Mouse (Mus musculus) lung, adult 2 months (tissue): ENCODE results near the gene Gpr27. TPM values are rescaled to one million over a fixed set of nuclear protein-coding genes. Genes with fewer than 3 reads are reported as not detected.

Experiments
- DNase-seq: peaks from one replicate; pipeline ENCODE4 v3.0.0; 2022
- H3K4me1 ChIP-seq: fragments of 200-500 bp; 2 replicates; pipeline ENCODE4 v1.6.1; 2011; ENCODE audit warnings: low read length; ENCODE audit not compliant: control insufficient read depth, insufficient read depth
- H3K4me3 ChIP-seq: fragments of 200-500 bp; replicated peaks from 2 replicates; pipeline ENCODE3; 2011; ENCODE audit warnings: low read depth, mild to moderate bottlenecking, control low read depth, low read length; ENCODE audit errors: extremely low read depth
- CTCF ChIP-seq: fragments of 200-500 bp; IDR thresholded peaks from 2 replicates; pipeline ENCODE4 v1.5.1; 2011; ENCODE audit warnings: mild to moderate bottlenecking, low read length, control low read depth; ENCODE audit not compliant: insufficient read depth
- POLR2A ChIP-seq: fragments of 200-500 bp; IDR thresholded peaks from 2 replicates; pipeline ENCODE4 v1.6.1; 2011; ENCODE audit warnings: low read depth, mild to moderate bottlenecking, control low read depth, low read length, borderline replicate concordance; ENCODE audit errors: extremely low read depth
- WGBS: fragments of 180-500 bp; shearing (Covaris S2); methylation state at CpG from one replicate; pipeline ENCODE4 v1.1.7; 2018; 5-methylcytosine and 5-hydroxymethylcytosine counted together
- polyA plus RNA-seq: library from polyadenylated mRNA; depleted of rRNA; stranded (reverse); fragments of >200 nt; gene quantifications from 2 replicates; pipeline ENCODE4 v1.2.3, GENCODE M21; 2012

Gpr27 gene
- polyA plus RNA-seq, 1 experiment = 3.0 TPM

- Histone ChIP-seq H3K4me1 (peaks cover 5% of the 10 kb centered on the region; the same call in 1 of the 2 replicates), H3K4me3 (no peak overlapping the region)
- DNase-seq = no peak
- TF ChIP-seq CTCF = no peak
- no peak for TF ChIP-seq POLR2A
- WGBS = 35% methylated on average over 3 of the region's 3 CpGs
Measured at GRCm38 (mm10) chr6:99660443-99660842, 32.0 kb upstream of the Gpr27 start.

DNA sequence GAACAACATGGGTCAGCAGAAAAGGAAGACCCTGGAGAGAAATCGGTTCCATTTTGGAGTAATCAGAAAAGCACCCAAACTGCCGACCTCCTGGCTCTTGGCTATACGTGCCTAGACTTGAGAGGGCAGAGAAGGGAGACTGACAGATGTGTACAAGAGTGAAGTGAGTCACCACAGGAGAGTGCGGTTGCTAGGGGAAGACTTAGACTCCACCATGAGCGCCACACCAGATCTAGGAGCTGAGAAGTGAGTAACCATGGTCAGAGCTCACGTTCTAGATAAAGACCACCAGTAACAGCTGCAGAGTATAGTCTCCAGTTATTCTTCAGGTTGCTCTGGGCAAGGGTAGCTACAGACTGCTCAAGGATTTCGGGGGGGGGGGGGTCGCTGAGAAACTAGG lies 29.2 kb upstream of the Gpr27 start:
- Histone ChIP-seq H3K4me1 (peaks cover 3% of the 10 kb centered on the region), H3K4me3 (no peak overlapping the region)
- DNase-seq = no peak
- no peak for TF ChIP-seq POLR2A
- no peak for TF ChIP-seq CTCF
- 79% methylated on average over 8 of the region's 8 CpGs for WGBS

DNA sequence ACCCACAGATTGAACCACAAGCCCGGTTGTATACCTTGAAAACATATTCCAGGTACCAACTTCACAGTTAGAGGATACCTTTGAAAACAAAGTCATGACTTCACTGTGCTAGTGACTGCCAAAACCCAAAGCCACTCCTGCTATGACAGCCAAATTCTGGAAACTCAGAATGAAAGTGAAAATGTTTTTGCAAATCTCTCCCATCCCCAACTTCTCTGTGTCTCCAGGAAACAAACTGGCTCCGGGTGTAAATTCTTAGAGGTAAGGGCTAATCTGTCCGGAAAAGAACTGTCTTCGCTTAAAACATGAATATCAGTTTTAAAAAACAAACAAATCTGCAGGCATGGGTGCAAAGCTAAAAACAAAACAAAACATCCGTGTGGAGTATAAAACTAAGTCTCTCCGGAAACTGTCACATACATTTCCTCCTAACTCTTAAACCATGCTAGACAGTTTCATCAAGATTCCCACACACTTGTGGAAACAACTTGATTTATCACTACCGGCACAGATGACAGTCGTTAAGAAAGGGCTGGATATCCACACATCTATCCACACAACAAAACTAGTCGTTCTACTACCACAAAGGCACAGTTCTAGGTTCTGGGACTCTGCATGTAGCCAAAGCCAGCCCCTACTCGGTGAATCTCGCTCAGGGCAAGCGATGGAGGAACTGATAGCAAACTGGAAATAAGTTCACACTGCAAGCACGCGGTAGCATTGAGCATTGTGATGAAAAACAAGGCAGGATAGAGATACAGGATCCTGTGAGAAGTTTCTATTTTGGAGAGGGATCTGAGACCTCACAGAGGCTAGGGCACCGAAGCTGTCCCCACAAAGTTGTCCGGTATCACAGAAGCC lies 26.8 kb upstream of the Gpr27 start:
- H3K4me3 ChIP-seq = peak overlapping the region; percentile 78
- TF ChIP-seq CTCF = no peak
- no peak for TF ChIP-seq POLR2A
- H3K4me1 ChIP-seq = peaks cover 3% of the 10 kb centered on the region
- DNase-seq = no peak
- WGBS = 7% methylated on average over 16 of the region's 16 CpGs

- Histone ChIP-seq H3K4me3 (peak within 1 kb of the TSS; percentile 78), H3K4me1 (peaks cover 3% of the 10 kb centered on the region)
- TF ChIP-seq CTCF (no peak), POLR2A (peak; percentile 36; the same call in 1 of the 2 replicates)
- DNase-seq = peak; percentile 64
- WGBS = under 1% methylated on average over 62 of the region's 75 CpGs
Measured at GRCm38 (mm10) chr6:99666318-99667171, 25.9 kb upstream of the Gpr27 start, which contains the start of the genes Eif4e3 and Gm20696. Eif4e3 (minus strand) TSS chr6:99666771. Gm20696 (minus strand) TSS chr6:99666797.

GRCm38 (mm10) chr6:99667290-99667689 lies 25.2 kb upstream of the Gpr27 start:
- Histone ChIP-seq H3K4me1 (peaks cover 3% of the 10 kb centered on the region), H3K4me3 (no peak overlapping the region)
- TF ChIP-seq CTCF (no peak), POLR2A (no peak)
- 47% methylated on average over 8 of the region's 8 CpGs for WGBS
- DNase-seq = no peak

DNA sequence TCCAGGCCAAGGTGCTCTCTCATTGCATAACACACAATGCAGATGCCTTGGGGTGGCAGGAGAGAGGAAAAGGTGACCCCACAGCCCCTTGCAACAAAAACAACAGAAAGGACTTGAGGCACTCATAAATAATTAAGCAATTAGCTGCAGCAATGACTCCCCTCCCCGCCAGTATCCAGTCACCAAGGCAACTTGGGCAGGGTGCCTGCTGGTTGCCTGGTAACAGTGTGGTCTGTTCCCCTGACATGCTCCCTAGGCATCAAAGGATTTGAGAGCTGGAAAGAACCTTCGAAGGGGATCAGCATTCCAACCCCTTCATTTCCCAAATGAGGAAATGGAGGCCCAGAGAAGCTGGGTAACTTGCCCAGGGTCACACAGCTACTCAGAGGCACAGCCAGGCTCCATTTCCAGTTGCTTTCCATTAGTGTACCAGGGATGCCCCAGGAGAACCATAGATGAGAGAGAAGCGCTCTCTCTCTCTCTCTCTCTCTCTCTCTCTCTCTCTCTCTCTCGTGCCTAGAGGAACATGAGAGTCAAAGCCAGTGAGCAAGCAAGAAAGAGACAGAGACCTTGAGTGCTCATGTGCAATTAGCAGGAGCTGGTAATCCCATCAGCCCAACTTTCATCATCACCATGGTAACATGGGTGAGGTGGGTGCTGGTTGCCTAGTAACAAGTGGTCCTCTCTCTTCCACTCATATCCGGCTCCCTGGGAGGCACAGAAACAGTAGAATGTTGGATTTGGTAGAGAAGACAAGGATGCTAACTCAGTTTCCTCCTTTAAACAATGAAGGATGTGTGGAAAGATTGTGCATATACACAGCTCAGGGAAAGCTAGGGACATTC lies 22.8 kb upstream of the Gpr27 start:
- TF ChIP-seq POLR2A = no peak
- no peak for TF ChIP-seq CTCF
- Histone ChIP-seq H3K4me1 (peaks cover 3% of the 10 kb centered on the region), H3K4me3 (no peak overlapping the region)
- no peak for DNase-seq
- WGBS = 65% methylated on average over 5 of the region's 5 CpGs

GRCm38 (mm10) chr6:99670481-99671119 lies 21.9 kb upstream of the Gpr27 start:
- Histone ChIP-seq H3K4me3 (no peak overlapping the region), H3K4me1 (peaks cover 3% of the 10 kb centered on the region)
- 75% methylated on average over 7 of the region's 7 CpGs for WGBS
- no peak for TF ChIP-seq POLR2A
- peak; percentile 83 for TF ChIP-seq CTCF
- peak; percentile 29 for DNase-seq

DNA sequence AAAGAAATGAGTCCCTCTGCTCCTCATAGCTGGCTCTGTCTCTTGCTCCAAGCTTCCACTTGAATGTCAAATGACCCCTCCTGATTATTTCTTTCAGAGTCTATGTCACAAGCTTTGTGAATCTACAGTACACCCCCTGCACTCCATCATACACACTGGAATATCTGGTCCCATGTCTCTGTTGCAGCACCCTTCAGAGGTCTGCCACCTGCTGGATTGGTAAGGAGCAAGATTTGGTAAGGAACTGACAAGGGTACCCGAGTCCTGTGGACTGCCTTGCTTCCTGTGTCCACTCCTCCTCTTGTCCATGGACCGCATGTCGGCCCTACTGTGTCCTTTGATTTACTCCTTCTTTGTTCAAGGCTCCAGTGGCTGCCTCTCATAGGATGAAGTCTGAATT lies 20.7 kb upstream of the Gpr27 start:
- no peak for TF ChIP-seq POLR2A
- TF ChIP-seq CTCF = no peak
- 68% methylated on average over 3 of the region's 3 CpGs for WGBS
- DNase-seq = no peak
- Histone ChIP-seq H3K4me3 (no peak overlapping the region), H3K4me1 (peaks cover 3% of the 10 kb centered on the region)
